Mouse (Mus musculus) liver, adult 2 months (tissue): ENCODE results near the gene Rheb.

Source experiments
- CTCF ChIP-seq: fragments of 200-500 bp; IDR thresholded peaks from 2 replicates; pipeline ENCODE4 v1.5.1; 2011; ENCODE audit warnings: low read depth, low read length, control low read depth
- POLR2A ChIP-seq: fragments of 200-500 bp; IDR thresholded peaks from 2 replicates; pipeline ENCODE4 v1.6.1; 2011; ENCODE audit warnings: low read length, control low read depth; ENCODE audit not compliant: insufficient read depth; ENCODE audit errors: extremely low read depth

DNA sequence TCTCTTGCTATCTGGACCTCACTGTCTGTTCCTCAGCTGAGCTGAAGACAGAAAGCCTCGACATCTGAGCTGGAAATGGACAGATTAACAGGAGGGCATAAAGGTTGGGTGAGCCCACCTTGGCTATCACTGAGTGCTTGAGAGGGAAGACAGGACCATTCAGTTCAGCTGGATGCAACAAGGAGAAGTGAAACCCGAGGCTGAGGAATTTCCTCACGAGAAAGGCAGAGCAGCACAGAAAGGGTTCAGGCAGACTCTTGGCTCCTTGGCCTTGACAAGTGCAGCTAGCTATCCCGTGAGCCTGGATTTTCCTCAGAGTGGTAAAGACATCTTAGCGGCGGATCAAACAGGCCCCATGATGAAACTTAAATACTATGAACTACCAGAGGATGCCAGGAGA is 37.2 kb downstream of the Rheb start:
- no peak for TF ChIP-seq CTCF
- TF ChIP-seq POLR2A, result no peak
